Mouse (Mus musculus): ENCODE measurements at regions not wholly inside any gene's neighbourhood (a gene's known extent, or its start where the extent isn't known, plus 50 kb on each side); places are given as distances from the start of the nearest gene placed in this dataset.

- no peak for TF ChIP-seq CTCF (IDR thresholded peaks at IDR 0.05; ENCODE audit: low read depth, low read length)
- no peak for TF ChIP-seq POLR2A (IDR thresholded peaks at IDR 0.05; ENCODE audit: borderline replicate concordance, low read depth, low read length)
Measured at GRCm38 (mm10) chr12:30793371-30793770, 90.8 kb upstream of the Alkal2 start.

Measured in bone marrow macrophage, adult 2 months (primary cell).